Mouse (Mus musculus) hindbrain, postnatal 0 days (tissue): ENCODE data around the gene Mast4. TPM values are rescaled to one million over a fixed set of nuclear protein-coding genes. Genes with fewer than 3 reads are reported as not detected.
A peak's percentile ranks its signal among the peaks of the same experiment; 100 is the strongest.

Source experiments
- ATAC-seq: fragments of 200-750 bp; cut with Nextera tagmentation; 2 replicates; pipeline ENCODE4 v1.8.0; 2017; ENCODE audit warnings: mild to moderate bottlenecking, moderate TSS enrichment, moderate library complexity
- DNase-seq: peaks from one replicate; pipeline ENCODE4 v3.0.0-alpha.2; 2015; ENCODE audit warnings: low spot score
- H3K27ac ChIP-seq: fragments of 300-500 bp; sonication (generic); 2 replicates; pipeline ENCODE4 v1.5.1; 2014; ENCODE audit warnings: mild to moderate bottlenecking
- H3K27me3 ChIP-seq: fragments of 300-500 bp; sonication (generic); 2 replicates; pipeline ENCODE4 v1.6.1; 2014; ENCODE audit warnings: low read length, mixed read lengths; ENCODE audit not compliant: insufficient read depth
- H3K36me3 ChIP-seq: fragments of 300-500 bp; sonication (generic); 2 replicates; pipeline ENCODE4 v1.6.1; 2014; ENCODE audit warnings: low read length, mixed read lengths; ENCODE audit not compliant: insufficient read depth
- H3K4me1 ChIP-seq: fragments of 300-500 bp; sonication (generic); 2 replicates; pipeline ENCODE4 v1.6.1; 2014; ENCODE audit warnings: antibody characterized with exemption, low read length, mixed read lengths; ENCODE audit not compliant: insufficient read depth
- H3K4me2 ChIP-seq: fragments of 300-500 bp; sonication (generic); 2 replicates; pipeline ENCODE4 v1.6.1; 2014; ENCODE audit warnings: low read depth, mild to moderate bottlenecking, low read length, moderate library complexity, mixed read lengths
- H3K4me3 ChIP-seq: fragments of 300-500 bp; sonication (generic); 2 replicates; pipeline ENCODE4 v1.5.1; 2014; ENCODE audit warnings: low read length
- H3K9ac ChIP-seq: fragments of 300-500 bp; sonication (generic); replicated peaks from 2 replicates; pipeline ENCODE4 v1.6.1; 2014; ENCODE audit warnings: mild to moderate bottlenecking, low read length, moderate library complexity, mixed read lengths
- H3K9me3 ChIP-seq: fragments of 300-500 bp; sonication (generic); 2 replicates; pipeline ENCODE4 v1.6.1; 2016; ENCODE audit warnings: low read length, mixed read lengths
- CTCF ChIP-seq: IDR thresholded peaks from 2 replicates; pipeline ENCODE4 v1.5.1; 2016; ENCODE audit warnings: antibody characterized with exemption, control low read depth, low read depth
- WGBS: fragments of 180-500 bp; shearing (Covaris S2); extraction: QIAGEN DNeasy Blood & Tissue Kit; methylation state at CpG from one replicate; pipeline ENCODE4 v1.1.7; 2014; 5-methylcytosine and 5-hydroxymethylcytosine counted together
- polyA plus RNA-seq: library from polyadenylated mRNA; unstranded; fragments of >200 nt; fragmentation: Nextera tagmentation; extraction: Ambion mirVana; gene quantifications from 2 replicates; pipeline ENCODE4 v1.2.1, GENCODE M21; 2015
- total RNA-seq: library from RNA; depleted of rRNA; stranded (reverse); fragments of >200 nt; gene quantifications from 2 replicates; pipeline ENCODE4 v1.2.3, GENCODE M21; 2014

Gene Mast4
- total and polyA plus RNA-seq, 2 experiments from 2014 or later = 23.5 to 31.7 TPM

DNA sequence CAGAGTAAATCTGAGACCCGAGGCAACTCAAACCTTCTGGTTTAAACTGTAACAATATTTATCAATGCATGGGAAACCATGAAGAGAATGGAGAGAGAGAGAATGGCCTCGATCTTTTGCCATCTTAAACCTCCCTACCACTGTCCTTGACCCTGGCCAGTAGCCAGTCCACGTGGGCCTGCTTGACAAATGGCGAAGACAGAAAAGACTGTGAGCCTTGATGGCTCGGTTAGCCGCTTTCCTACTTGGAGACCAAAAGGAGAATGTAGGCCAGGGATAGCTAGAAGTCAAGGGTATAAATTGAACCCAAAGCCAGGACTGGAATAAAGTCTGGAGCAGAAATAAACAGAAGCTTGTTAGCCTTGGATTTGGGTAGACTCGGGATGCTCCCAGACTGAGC, 640.1 kb downstream of the Mast4 start:
- WGBS = 87% methylated on average over 7 of the region's 7 CpGs
- no peak for DNase-seq
- H3K4me2 ChIP-seq = no peak overlapping the region
- no peak overlapping the region for H3K27ac ChIP-seq
- H3K4me1 ChIP-seq = 0 out of 2 replicates have a peak, but pooled peaks cover 7% of the 10 kb centered on the region
- no peaks in the 10 kb centered on the region for H3K36me3 ChIP-seq
- no peaks in the 10 kb centered on the region for H3K9me3 ChIP-seq
- no peak for ATAC-seq
- H3K4me3 ChIP-seq = no peak overlapping the region
- H3K27me3 ChIP-seq = no peaks in the 10 kb centered on the region
- H3K9ac ChIP-seq = no peak overlapping the region
- no peak for TF ChIP-seq CTCF

DNA sequence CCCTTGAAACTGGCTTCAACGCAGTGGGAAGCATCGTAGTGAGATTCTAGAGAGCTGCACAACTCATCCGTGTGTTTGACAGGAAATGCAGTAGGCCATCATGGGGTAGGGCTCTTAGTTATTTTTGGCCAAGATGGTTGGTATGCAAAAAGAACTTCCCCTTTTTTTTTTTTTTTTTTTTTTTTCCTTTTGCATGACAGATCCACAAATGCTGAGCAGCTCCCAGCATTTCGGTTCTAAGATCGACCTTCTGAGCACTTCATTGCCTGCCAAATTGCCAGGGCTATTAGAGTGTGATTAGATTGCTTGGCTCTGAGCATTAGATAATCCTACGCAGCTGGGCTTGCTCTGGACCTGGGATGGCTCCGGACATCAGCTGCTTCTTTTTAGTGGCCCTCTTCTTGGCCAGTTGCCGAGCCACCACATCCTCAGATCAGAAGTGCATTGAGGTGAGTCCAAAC, 640.9 kb downstream of the Mast4 start, which contains the start of gene Cd180:
Cd180 (plus strand) TSS at position 218 of the 461 bp plus-strand sequence.
- Histone ChIP-seq H3K9me3 (no peaks in the 10 kb centered on the region), H3K4me1 (no peaks in the 10 kb centered on the region), H3K36me3 (no peaks in the 10 kb centered on the region), H3K4me3 (no peak within 1 kb of the TSS), H3K9ac (no peak within 1 kb of the TSS), H3K27me3 (no peaks in the 10 kb centered on the region), H3K27ac (no peak within 1 kb of the TSS), H3K4me2 (no peak within 1 kb of the TSS)
- peak; percentile 48 for DNase-seq
- 60% methylated on average over 8 of the region's 8 CpGs for WGBS
- peak; percentile 59; the same call in 1 of the 2 replicates for ATAC-seq
- no peak for TF ChIP-seq CTCF

DNA sequence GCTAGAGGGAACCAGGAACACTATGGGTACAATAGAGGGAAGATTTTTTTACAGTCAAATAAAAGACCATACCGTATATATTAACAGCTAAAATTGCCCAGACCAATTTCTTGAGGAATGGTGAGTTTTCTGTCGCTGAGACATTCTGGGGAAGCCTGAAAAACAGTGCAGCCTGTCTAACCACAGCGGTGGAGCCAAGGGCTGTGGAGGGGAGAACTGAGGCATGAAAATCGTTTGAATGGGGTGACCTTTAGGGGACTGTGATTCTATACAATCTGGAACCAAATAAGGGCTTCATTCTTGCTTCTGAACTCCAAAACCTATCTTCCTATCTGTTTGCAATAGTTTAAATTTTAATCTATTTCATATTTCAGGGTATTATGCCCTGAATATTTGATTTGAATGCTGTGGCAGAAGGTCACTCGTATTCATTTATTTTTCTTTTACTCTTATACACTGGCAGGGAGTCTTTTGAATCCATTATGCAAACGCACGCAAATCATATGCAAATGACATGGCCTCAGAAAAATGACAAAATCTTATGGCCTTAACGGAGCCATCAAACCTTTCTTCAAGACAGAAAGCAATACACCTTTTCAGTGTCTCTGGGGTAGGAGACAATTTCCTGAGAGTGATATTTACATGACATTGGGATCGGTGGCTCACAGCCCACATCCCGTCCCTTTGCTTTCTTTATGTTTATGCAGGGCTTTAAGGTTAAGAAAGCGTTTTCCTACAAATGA, 642.7 kb downstream of the Mast4 start:
- Histone ChIP-seq H3K27me3 (no peaks in the 10 kb centered on the region), H3K9ac (no peak overlapping the region), H3K4me1 (no peaks in the 10 kb centered on the region), H3K36me3 (no peaks in the 10 kb centered on the region), H3K4me2 (no peak overlapping the region), H3K4me3 (no peak overlapping the region), H3K27ac (no peak overlapping the region), H3K9me3 (no peaks in the 10 kb centered on the region)
- 41% methylated on average over 11 of the region's 11 CpGs for WGBS
- no peak for DNase-seq
- no peak for TF ChIP-seq CTCF
- no peak for ATAC-seq

DNA sequence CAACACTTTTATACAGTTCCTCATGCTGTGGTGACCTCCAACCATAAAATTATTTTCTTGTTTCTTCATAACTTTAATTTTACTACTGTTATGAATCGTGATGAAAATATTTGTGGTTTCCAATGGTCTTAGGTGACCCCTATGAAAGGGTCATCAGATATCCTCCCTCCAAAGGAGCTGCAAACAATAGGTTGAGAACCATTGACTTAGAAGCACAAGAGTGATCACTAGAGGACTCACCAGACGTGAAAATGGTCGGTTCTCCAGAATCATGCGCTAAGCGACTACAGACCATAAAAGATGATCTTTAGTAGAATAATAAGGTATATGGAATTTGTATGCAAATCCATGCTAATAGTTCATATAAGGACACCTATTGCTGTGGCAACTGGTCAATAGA, 644.1 kb downstream of the Mast4 start:
- Histone ChIP-seq H3K36me3 (no peaks in the 10 kb centered on the region), H3K27me3 (no peaks in the 10 kb centered on the region), H3K9ac (no peak overlapping the region), H3K27ac (no peak overlapping the region), H3K9me3 (no peaks in the 10 kb centered on the region), H3K4me2 (no peak overlapping the region), H3K4me3 (no peak overlapping the region), H3K4me1 (no peaks in the 10 kb centered on the region)
- no peak for ATAC-seq
- TF ChIP-seq CTCF = no peak
- no peak for DNase-seq
- 90% methylated on average over 5 of the region's 5 CpGs for WGBS

DNA sequence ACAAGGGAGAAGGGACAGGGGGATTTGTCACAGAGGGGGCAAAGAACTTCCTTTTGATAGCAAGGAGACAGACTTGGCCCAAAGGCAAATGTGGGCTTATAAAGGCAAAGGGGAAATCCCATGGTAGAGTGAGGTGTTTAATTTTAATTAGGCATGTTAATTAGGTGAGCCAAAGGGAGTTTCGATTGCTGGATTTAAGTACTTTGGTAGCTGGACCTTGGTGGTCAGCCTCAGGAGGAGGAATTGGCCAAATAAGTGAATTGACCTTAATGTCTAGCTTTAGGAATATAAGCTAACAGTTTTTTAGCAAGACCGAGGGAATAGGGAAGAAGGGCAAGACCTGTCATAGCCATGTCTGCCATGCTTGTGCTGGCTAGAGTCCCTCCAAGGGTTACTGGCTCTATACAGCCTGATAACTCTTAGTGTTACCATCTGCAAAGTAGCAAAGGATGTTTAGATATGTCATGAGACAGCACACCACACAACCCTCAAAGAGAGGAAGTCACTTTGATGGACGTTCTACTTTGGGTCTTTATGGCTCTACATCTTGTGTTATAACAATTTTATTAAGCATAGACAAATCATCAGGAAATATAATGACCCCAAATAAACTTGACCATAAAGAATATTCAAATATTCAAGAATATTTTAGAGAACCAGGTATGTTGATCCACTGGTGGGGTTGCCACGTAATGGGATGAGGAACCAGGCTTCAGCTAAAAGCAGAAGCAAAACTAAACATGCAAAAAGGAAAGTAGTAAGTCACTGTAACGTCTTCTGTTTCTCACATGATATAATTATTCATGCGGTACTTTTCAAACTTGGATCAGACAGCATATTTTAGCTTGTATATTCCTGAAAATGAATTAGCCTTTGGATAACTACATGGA, 644.9 kb downstream of the Mast4 start:
- Histone ChIP-seq H3K4me2 (no peak overlapping the region), H3K4me1 (no peaks in the 10 kb centered on the region), H3K9ac (no peak overlapping the region), H3K36me3 (no peaks in the 10 kb centered on the region), H3K9me3 (no peaks in the 10 kb centered on the region), H3K4me3 (no peak overlapping the region), H3K27ac (no peak overlapping the region), H3K27me3 (no peaks in the 10 kb centered on the region)
- 87% methylated on average over 6 of the region's 6 CpGs for WGBS
- DNase-seq (no peak), ATAC-seq (no peak)
- TF ChIP-seq CTCF = no peak

DNA sequence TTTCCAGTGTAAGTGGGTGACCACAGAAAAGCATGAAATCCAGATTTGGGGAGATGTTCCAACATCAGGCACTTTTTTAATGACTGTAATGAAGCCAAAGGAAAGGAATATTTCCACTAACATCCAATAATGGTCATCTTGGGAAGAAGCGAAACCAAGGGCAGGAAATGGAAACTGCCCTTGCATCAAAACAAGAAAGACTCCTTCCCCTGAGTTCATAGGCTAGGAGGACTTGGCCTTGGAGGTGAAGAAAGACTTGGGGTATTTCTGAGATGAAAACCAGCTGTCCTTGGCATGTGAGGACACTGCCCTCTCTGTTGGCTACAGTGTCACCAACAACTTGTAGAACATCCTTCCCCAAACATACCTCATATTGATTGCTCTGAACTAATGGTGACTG, 646.2 kb downstream of the Mast4 start:
- no peak overlapping the region for H3K9ac ChIP-seq
- no peak for TF ChIP-seq CTCF
- no peak overlapping the region for H3K27ac ChIP-seq
- no peaks in the 10 kb centered on the region for H3K36me3 ChIP-seq
- H3K4me3 ChIP-seq = no peak overlapping the region
- no peaks in the 10 kb centered on the region for H3K27me3 ChIP-seq
- H3K4me1 ChIP-seq = no peaks in the 10 kb centered on the region
- WGBS = 90% methylated on average over 1 of the region's 1 CpGs
- no peak overlapping the region for H3K4me2 ChIP-seq
- ATAC-seq (no peak), DNase-seq (no peak)
- H3K9me3 ChIP-seq = no peaks in the 10 kb centered on the region
